Comparison of ENCODE assay signal across 33 mouse cellular contexts in genomic region chr2:159583103-159583502, GRCm38 (mm10).
DNase-seq lines count a peak whose midpoint lies in the region; ATAC-seq lines count a peak whose summit lies in the region.
"Had no signal": no experiment of that assay in that cellular context is flagged by ENCODE, and none has a peak within 500 bp of the region (broad histone marks: within the 10 kb centered on the region; RNA-seq: fewer than 3 reads in every experiment).

No protein-coding gene starts in this region.

- no peak overlapping the region for H3K4me2 ChIP-seq in hindbrain, embryonic 13.5 days
- H3K4me2 ChIP-seq: embryonic facial prominence, embryonic 13.5 days; heart, embryonic 15.5 days; hindbrain, embryonic 14.5 days; kidney, embryonic 15.5 days; liver, embryonic 13.5 days; neural tube, embryonic 13.5 days; stomach, embryonic 15.5 days had no signal

- no peak overlapping the region for H3K27ac ChIP-seq in hindbrain, embryonic 10.5 days
- no peak overlapping the region for H3K27ac ChIP-seq in hindbrain, embryonic 13.5 days
- H3K27ac ChIP-seq: embryonic facial prominence, embryonic 13.5 days; heart, embryonic 10.5 days; heart, embryonic 15.5 days; hindbrain, embryonic 14.5 days; kidney, embryonic 15.5 days; liver, embryonic 13.5 days; neural tube, embryonic 13.5 days; stomach, embryonic 15.5 days had no signal

- H3K27me3 ChIP-seq in hindbrain, embryonic 10.5 days (ENCODE audit: insufficient read depth, poor library complexity, severe bottlenecking) = no peaks in the 10 kb centered on the region
- no peaks in the 10 kb centered on the region for H3K27me3 ChIP-seq in hindbrain, embryonic 13.5 days
- H3K27me3 ChIP-seq: embryonic facial prominence, embryonic 13.5 days; heart, embryonic 15.5 days; kidney, embryonic 15.5 days; liver, embryonic 13.5 days; neural tube, embryonic 13.5 days; Patski; stomach, embryonic 15.5 days had no signal

- peak; percentile 23 for DNase-seq in hindbrain, embryonic 10.5 days (ENCODE audit: low spot score)
- DNase-seq in Muller cell, postnatal 12 days (ENCODE audit: inconsistent ontology term) = peak; percentile 96
- DNase-seq in fibroblast of lung, adult 2 months (ENCODE audit: low read depth) = peak; percentile 24
- DNase-seq in mesoderm, embryonic 11.5 days (ENCODE audit: low read depth, low spot score) = peak; percentile 27
- DNase-seq in testis, postnatal 10 days (ENCODE audit: low spot score) = no peak
- DNase-seq in adrenal gland, postnatal 4 days (ENCODE audit: low spot score in 2 of 2) = no peak
- no peak for DNase-seq in left cerebral cortex, postnatal 14 days (ENCODE audit: low spot score in 2 of 2)
- DNase-seq: adrenal gland, postnatal 10 days; cerebellum, adult 11-12 months; cerebellum, postnatal 10 days; gastrocnemius, postnatal 14 days; heart, postnatal 36 days; kidney, adult 11 months; kidney, postnatal 25 days; liver, embryonic 13.5 days; lung, adult 18-20 months; lung, postnatal 4 days; right cerebral cortex, postnatal 25 days; thymus, postnatal 14 days had no signal

- no peak for ATAC-seq in hindbrain, embryonic 13.5 days (ENCODE audit: low FRiP score)
- ATAC-seq: forebrain, embryonic 14.5 days; lung, postnatal 0 days; midbrain, embryonic 16.5 days; Patski had no signal

- H3K9ac ChIP-seq in hindbrain, embryonic 13.5 days = no peak overlapping the region
- H3K9ac ChIP-seq: embryonic facial prominence, embryonic 13.5 days; heart, embryonic 15.5 days; hindbrain, embryonic 14.5 days; kidney, embryonic 15.5 days; liver, embryonic 13.5 days; neural tube, embryonic 13.5 days; stomach, embryonic 15.5 days had no signal

- H3K9me3 ChIP-seq in hindbrain, embryonic 10.5 days = no peaks in the 10 kb centered on the region
- no peaks in the 10 kb centered on the region for H3K9me3 ChIP-seq in hindbrain, embryonic 13.5 days
- H3K9me3 ChIP-seq: embryonic facial prominence, embryonic 13.5 days; heart, embryonic 10.5 days; heart, embryonic 15.5 days; kidney, embryonic 15.5 days; liver, embryonic 13.5 days; neural tube, embryonic 13.5 days; stomach, embryonic 15.5 days had no signal

- intact Hi-C loops in left cerebral cortex, postnatal 14 days (cut with DNase I) = loop anchor here (10.0 kb wide), 1 partner anchor 782 kb away; the partner anchor contains the start of gene Mafb

- no peak overlapping the region for H3K4me3 ChIP-seq in hindbrain, embryonic 10.5 days
- no peak overlapping the region for H3K4me3 ChIP-seq in hindbrain, embryonic 13.5 days
- H3K4me3 ChIP-seq: embryonic facial prominence, embryonic 13.5 days; erythroblast, embryonic 14.5 days; heart, embryonic 10.5 days; heart, embryonic 15.5 days; kidney, embryonic 15.5 days; liver, embryonic 13.5 days; neural tube, embryonic 13.5 days; stomach, embryonic 15.5 days had no signal

- 40% methylated on average over 8 of the region's 8 CpGs for WGBS in hindbrain, embryonic 10.5 days
- WGBS in hindbrain, embryonic 13.5 days = 37% methylated on average over 8 of the region's 8 CpGs

- H3K36me3 ChIP-seq in hindbrain, embryonic 10.5 days = no peaks in the 10 kb centered on the region
- H3K36me3 ChIP-seq in hindbrain, embryonic 13.5 days = no peaks in the 10 kb centered on the region
- H3K36me3 ChIP-seq: embryonic facial prominence, embryonic 13.5 days; G1E; heart, embryonic 10.5 days; heart, embryonic 15.5 days; kidney, embryonic 15.5 days; liver, embryonic 13.5 days; neural tube, embryonic 13.5 days; stomach, embryonic 15.5 days had no signal

- H3K4me1 ChIP-seq in hindbrain, embryonic 10.5 days (replicated peaks) = peaks cover 9% of the 10 kb centered on the region
- H3K4me1 ChIP-seq in hindbrain, embryonic 13.5 days (replicated peaks) = no peaks in the 10 kb centered on the region
- H3K4me1 ChIP-seq: heart, embryonic 10.5 days; heart, embryonic 15.5 days; liver, embryonic 13.5 days; neural tube, embryonic 13.5 days; stomach, embryonic 15.5 days had no signal

Comparison
In these comparisons a context has a peak if more than half of its experiments do, and no peak if none do; other contexts are left out.
1. DNase-seq: peak in hindbrain, embryonic 10.5 days (single experiment), Muller cell, postnatal 12 days (single experiment), fibroblast of lung, adult 2 months (single experiment) and mesoderm, embryonic 11.5 days (single experiment); none in testis, postnatal 10 days (single experiment), adrenal gland, postnatal 4 days (0 of 2) and left cerebral cortex, postnatal 14 days (0 of 2).